Mouse (Mus musculus): Measurements from ENCODE around the gene Tcf7l2. TPM values are rescaled to one million over a fixed set of nuclear protein-coding genes. Genes with fewer than 3 reads are reported as not detected.
A peak's percentile ranks its signal among the peaks of the same experiment; 100 is the strongest.

Gene Tcf7l2
- total RNA-seq, 2 experiments from 2014 or later: 6.9 to 7.8 TPM

DNA sequence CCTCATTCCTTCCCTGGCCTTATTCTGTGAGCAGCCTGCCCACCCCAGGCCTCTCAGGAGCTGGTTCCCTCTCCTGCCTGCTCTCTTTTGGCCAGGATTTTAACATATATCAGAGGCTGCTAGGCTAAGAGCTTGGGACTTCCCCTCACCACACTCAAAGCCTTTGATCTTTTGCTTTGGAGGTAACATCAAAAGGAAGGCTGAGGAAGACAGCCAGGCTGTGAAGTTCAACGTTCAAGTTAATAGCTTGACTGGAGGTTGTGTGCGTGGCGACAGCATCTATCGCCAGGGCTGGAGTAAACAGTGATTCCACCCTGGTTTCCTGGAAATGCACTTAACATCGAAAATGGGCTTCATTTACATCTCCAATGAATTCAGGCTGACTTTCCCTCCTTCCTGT, 51.0 kb downstream of the Tcf7l2 start:
- no peak for DNase-seq (ENCODE audit: low spot score)

- no peak for DNase-seq (ENCODE audit: low spot score)
Measured at GRCm38 (mm10) chr19:55793029-55793428, 51.4 kb downstream of the Tcf7l2 start.

GRCm38 (mm10) chr19:55794194-55794945, 52.8 kb downstream of the Tcf7l2 start:
- DNase-seq (ENCODE audit: low spot score): no peak

- DNase-seq (ENCODE audit: low spot score): no peak
Measured at GRCm38 (mm10) chr19:55794946-55795340, 53.3 kb downstream of the Tcf7l2 start.

DNA sequence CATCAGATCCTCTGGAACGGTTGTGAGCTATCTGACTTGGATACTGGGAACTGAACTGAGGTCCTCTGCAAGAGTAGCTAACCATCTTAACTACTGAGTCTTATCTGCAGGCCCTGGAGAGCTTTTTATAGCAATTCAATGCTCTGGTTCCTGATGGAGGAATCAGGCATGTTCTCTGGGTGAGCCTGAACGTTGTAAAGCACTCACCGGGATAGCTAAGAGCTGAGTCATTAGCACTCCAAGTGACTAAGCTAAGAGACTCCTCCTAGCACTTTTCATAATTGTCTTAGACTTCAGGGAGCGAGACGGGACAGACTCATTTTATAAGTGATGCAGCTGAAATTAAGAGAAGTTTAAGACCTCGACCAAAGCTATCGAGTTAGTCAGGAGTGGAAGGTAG, 53.7 kb downstream of the Tcf7l2 start:
- no peak for DNase-seq (ENCODE audit: low spot score)

DNA sequence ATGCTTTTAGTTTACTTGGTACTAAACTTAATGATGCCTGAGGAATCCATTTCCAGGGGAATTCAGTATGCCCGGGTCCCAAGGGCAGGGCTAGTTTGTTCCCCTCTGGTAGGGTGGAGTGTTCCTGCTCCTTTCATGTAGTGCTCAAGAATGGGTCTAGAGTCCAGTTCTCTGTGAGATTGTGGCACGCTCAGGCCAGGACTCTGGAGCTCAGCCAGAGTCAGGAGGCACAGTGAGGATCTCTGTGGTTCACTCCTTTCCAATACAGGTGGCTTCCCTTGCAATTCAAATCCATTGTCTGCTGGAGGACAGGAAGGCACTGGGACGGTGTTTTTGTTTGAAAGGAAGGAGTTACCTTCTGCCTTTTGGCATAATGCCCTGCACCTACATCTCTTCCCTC, 56.2 kb downstream of the Tcf7l2 start:
- DNase-seq (ENCODE audit: low spot score): no peak

GRCm38 (mm10) chr19:55799411-55799810, 57.8 kb downstream of the Tcf7l2 start:
- no peak for DNase-seq (ENCODE audit: low spot score)

- no peak for DNase-seq (ENCODE audit: low spot score)
Measured at GRCm38 (mm10) chr19:55800059-55800458, 58.4 kb downstream of the Tcf7l2 start.

GRCm38 (mm10) chr19:55803121-55803520, 61.5 kb downstream of the Tcf7l2 start:
- DNase-seq (ENCODE audit: low spot score): no peak

GRCm38 (mm10) chr19:55803797-55804196, 62.2 kb downstream of the Tcf7l2 start:
- DNase-seq (ENCODE audit: low spot score): no peak

GRCm38 (mm10) chr19:55804795-55805194, 63.2 kb downstream of the Tcf7l2 start:
- DNase-seq (ENCODE audit: low spot score): no peak

GRCm38 (mm10) chr19:55806434-55807193, 65.0 kb downstream of the Tcf7l2 start:
- DNase-seq (ENCODE audit: low spot score): no peak

DNA sequence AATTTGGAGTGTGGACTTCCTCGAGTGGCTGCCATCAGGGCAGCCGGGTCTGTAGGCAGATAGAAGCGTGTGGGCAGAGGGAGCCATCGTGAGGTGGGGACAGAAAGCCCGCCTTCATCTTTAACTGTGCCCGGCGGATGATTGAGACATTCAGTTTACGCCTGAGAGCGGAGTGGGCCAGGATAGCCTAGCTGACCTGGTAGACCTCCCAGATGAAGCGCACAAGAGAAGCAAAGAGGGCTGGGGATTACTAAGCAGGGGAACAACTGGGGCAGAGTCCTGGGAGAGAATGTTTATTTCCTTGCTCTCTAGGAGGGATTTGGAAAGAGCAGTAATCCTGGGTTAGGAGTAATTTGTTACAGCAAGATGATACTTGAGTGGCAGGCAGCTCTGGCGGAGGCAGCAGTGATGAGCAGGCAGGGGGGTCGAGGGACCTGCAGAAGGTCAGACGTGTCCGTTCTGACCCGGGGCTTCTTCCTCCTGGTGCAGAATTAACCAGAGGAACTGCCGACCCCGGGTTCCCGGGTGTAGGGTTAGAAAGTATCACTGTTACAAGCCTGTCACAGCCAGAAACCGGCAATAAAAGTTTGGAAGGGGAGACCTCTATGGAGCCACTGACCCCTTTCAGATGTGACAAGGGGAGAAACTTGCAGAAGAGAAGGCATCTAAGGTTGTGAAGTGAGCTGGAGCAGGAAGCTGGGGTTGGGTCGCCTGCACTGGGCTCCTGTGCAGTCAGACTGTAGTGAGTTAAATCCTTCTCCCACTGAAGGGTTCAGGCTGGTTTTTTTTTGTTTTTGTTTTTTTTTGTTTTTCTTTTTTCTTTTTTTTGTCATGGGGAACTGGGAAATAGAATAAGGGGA, 65.8 kb downstream of the Tcf7l2 start:
- no peak for DNase-seq (ENCODE audit: low spot score)

DNA sequence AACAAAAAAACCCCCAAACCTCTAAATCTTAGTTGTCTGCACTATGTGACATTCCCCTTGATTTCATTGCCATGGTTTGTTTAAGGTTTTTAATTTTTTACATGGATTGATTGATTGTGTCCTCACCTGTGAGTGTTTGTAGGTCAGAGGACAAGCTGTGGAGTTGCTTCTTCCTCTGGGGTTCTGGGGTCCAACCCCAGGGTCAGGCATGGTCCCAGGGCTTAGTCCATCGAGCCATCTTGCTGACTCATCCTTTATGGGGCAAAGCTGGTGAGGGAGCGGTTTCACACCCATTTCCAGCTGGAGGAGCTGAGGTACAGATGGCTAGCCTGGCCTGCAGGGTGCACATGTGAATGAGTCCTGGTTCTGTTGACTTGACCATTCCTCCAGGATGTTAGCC, 66.7 kb downstream of the Tcf7l2 start:
- DNase-seq (ENCODE audit: low spot score): no peak

GRCm38 (mm10) chr19:55809539-55809938, 67.9 kb downstream of the Tcf7l2 start:
- DNase-seq (ENCODE audit: low spot score): no peak

DNA sequence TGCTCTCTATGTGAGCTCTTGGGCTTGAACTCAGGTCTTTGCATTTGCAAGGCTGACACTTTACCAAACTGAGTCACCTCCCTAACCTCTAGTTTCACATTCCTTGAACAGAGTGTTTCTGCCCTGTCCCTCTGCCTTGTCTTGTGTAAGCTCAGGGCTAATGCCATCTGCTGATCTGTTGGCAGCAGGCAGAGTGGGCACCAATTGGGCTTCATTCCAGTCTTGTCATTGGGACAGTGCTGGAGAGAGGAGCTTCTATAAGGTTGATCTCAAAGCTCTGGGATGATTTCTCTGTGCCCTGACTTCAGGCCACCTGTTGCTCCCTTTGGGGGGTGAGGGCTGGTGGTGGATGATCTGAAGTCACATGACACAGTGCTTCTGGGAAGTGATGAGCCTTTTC, 70.6 kb downstream of the Tcf7l2 start:
- no peak for DNase-seq (ENCODE audit: low spot score)

DNA sequence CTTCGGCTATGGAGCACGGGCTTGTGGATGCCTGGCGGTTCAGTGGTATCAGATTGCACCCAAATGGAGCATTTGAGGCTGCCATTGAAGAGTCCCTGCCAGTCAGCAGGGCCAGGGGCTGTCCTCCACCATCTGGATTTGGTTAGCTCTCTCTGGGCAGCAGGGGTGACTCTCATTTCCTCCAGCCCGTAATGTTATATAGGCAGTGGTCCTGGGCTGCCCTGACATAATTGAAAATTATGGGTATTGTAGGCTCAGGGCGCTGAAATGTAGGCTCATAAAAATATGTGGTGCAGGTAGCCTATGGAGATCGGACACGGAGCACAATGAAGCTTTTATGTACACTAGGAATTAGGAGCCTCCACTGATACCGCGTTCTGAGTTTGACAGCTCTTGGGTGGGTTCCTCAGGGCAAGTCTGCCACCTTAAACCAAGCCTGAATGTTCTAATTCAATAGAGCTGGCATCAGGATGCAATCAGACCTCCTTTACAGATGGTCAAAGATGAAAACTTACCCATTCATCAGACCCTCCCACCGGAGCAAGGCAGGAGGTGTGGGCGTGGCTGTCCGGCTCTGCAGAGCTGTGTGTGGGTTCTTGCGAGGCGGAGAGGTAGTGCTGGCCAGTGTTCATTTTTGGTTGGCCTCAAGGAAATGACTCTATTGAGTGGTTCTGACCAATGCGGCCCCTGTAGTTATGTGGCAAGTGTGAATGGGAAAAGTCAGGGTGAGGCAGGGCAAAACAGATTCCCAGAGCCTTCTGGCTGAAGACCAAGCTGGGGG, 73.6 kb downstream of the Tcf7l2 start:
- no peak for DNase-seq (ENCODE audit: low spot score)

- DNase-seq (ENCODE audit: low spot score): no peak
Measured at GRCm38 (mm10) chr19:55816974-55817373, 75.4 kb downstream of the Tcf7l2 start.

DNA sequence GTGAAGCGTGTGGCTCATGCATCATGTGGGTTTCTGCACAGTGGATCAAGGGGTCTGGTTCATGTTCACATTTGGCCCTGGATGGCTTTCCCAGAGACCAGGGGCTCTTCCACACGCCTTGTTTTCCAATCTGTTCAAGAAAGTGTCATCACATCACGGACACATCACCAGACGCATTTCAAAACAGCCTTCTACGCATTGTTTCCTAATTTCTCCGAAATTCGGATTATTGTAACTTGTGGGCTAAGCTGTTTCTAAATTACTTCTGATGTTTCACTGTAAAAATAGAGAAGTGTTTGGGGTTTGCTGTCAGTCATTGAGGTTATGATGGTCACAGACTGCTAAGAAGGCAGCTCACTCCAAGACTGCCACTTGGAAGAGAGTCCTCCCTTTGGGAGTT, 78.6 kb downstream of the Tcf7l2 start:
- DNase-seq (ENCODE audit: low spot score): no peak

GRCm38 (mm10) chr19:55825001-55825827, 83.6 kb downstream of the Tcf7l2 start:
- peak; percentile 64 for DNase-seq (ENCODE audit: low spot score)

All from gastrocnemius, adult 18-20 months (tissue).